Mouse (Mus musculus) ovary, postnatal 36 days (tissue): ENCODE data around the gene Cotl1.
A peak's percentile ranks its signal among the peaks of the same experiment; 100 is the strongest.

Experiments used
- DNase-seq: peaks from one replicate; pipeline ENCODE4 v3.0.0; 2022; ENCODE audit warnings: low spot score, mixed read lengths

The Cotl1 gene

GRCm38 (mm10) chr8:119838100-119838982, 2.0 kb downstream of the Cotl1 start:
- DNase-seq, result no peak

DNA sequence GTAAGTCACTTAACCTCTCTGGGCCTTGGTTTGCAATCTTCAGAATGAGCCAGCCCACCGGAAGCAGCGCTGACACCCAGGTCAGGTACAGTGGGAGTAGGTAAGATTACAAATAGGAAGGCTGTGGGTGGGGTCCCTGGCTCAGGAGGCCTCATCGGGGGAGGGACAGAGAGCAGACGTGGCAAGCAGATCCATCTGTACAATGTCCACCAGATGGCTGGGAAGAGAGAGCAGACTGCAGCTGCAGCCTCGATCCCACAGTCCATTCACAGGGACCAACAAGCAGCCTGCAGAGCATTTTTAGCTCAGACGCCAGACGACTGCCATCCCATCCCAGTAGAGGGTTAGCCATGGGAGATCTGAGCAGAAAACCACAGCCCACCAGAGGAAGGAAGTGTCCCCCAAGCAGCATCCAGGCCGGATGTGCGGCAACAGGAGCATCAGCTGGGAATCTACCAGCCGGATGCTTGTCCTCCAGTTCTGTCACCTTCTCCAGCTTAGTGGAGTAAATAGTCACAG, 2.7 kb downstream of the Cotl1 start:
- no peak for DNase-seq

DNA sequence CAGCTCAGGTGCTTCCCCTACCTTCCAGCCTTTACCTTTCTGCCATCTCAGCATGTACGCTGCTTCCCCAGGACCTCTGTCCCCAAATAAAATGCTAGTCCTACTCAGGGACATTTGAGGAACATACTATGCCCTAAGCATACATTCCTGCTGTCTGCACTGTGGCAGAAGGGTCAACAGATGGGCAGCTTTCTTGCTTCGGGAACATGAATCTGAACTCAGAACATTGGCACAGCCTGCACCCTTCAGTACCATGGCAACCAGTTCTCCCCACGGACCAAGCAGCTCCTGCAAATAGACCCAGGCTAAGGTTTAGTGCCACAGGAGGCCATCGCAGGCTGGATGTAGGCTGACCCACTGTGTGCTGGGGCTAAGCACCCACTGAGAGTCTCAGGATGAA, 3.5 kb downstream of the Cotl1 start:
- DNase-seq, result no peak

GRCm38 (mm10) chr8:119835270-119835669, 5.1 kb downstream of the Cotl1 start:
- DNase-seq, result no peak

GRCm38 (mm10) chr8:119834676-119835075, 5.7 kb downstream of the Cotl1 start:
- no peak for DNase-seq

GRCm38 (mm10) chr8:119832931-119833330, 7.4 kb downstream of the Cotl1 start:
- DNase-seq, result no peak

DNA sequence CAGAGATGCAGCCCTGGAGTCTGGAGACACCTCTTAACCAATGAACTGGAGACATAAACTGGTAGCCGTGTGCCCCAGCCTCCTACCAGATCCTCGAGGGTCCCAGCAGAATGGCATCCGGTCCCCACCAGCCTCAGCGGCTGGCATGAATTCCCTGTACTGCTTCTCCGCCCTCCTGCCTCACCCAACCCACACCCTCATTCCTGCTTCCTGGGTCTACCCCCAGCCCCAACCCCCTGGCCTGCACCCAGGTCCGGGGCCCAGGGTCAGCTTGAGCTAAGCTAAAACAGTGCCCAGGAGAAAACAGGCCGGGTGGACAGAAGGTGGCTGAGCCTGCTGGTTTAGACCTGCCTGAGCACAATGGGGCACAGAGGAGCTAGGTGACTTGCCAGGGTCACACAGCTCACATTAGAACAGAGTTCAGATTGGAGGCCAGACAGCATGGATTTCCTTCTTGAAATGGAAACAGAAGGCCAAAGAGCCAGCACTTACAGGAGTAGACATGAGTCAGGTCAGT, 8.2 kb downstream of the Cotl1 start:
- no peak for DNase-seq

GRCm38 (mm10) chr8:119831336-119831995, 8.9 kb downstream of the Cotl1 start:
- DNase-seq, result peak; percentile 70

- DNase-seq, result no peak
Observed at GRCm38 (mm10) chr8:119830589-119830988, 9.8 kb downstream of the Cotl1 start.

GRCm38 (mm10) chr8:119829870-119830580, 10.3 kb downstream of the Cotl1 start:
- DNase-seq, result no peak

DNA sequence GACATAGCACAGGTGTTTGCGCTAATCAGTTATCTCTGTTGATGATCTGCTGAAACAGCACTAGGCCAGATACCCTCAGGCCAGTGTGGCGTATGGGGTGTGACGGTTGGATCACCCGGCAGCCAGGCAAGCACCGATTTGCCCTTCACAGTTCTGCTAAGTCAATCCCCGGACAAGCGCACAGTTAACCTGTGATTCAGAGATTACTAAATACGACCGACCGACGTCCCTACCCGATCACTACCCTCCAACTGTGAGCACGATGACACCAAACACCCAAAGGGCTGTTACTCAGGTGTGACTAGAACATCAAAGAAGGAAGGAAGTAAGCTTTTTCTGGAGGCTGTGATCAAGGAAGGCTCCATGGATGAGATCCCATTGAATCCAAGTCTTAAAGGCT, 10.9 kb downstream of the Cotl1 start:
- DNase-seq, result no peak

DNA sequence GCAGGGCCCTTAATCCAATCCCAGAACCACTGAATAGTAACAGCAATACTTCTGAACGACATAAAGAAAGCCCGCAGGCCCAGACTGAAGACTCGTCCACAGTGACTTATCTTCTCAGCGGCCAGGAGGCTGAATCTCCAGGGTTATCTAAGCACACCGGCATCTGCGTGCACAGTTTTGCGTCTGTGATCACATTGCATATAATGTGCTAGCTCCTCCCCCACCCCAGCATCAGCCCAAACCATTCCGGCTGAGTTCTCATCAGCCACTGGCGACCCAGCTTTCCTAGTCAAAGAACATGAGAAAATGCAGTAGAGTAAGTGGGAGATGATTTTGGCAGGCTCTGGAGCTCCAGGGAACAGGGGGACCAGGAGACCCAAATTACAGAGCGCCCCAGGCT, 11.3 kb downstream of the Cotl1 start:
- DNase-seq, result no peak

DNA sequence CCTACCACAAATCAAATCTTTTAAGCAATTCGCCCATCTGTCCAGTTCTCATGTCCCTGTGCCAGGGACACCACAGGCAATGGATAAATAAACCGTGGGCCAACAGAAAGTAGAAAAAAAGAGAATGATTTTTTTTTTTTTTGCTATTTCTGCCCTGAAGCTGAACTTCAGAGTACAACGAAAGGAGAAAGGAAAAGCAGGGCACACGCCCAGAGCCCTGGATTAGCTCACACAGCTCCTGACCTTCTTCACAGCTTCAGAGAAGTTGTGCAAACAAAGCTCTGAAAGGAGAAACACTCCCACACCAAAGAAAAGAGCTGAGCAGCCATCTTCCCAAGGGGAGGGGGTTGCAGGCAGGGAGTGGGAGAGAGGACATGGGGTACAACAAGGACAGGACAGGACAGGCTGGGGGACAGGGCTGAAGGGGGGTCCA, 12.6 kb downstream of the Cotl1 start:
- DNase-seq, result no peak

DNA sequence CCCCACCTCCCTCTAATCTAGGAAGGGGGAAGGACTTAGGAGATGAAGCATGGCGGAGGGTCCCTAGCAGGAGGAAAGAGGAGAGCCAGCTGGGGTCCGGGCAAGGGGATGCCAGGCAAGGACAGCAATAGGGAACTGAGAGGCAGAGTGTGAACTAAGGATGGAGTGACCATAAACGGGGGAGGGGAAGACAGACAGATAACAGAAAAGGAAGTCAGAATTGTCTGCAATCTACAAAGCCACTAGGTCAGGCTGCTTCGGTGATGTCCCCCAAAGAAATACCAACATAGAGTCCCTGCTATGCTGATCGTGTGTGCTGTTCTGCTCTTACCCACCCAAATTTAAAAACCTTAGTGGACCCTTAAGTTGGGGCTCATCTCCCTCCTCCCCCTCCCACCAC, 13.4 kb downstream of the Cotl1 start:
- DNase-seq, result no peak

GRCm38 (mm10) chr8:119825950-119826730, 14.2 kb downstream of the Cotl1 start:
- DNase-seq, result no peak

GRCm38 (mm10) chr8:119824809-119825273, 15.5 kb downstream of the Cotl1 start:
- no peak for DNase-seq

DNA sequence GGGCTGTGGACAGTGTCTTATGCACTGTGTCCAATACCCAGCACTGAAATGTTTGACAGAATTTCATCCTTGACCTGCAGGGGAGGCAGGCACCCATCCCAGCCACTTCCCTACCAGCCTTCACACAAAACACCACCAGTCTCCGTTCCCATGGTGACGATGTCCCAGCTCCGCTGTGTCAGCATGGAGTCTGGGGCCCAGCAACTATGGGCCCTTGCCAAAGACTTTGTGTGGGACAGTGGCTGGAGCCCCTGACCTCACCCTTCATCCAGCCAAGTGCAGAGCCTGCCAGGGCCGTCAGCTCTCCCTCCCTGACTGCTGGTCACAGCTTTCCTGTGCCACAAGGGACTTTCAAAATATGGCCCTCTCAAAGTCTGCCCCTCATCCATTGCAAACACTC, 16.2 kb downstream of the Cotl1 start:
- DNase-seq, result no peak

DNA sequence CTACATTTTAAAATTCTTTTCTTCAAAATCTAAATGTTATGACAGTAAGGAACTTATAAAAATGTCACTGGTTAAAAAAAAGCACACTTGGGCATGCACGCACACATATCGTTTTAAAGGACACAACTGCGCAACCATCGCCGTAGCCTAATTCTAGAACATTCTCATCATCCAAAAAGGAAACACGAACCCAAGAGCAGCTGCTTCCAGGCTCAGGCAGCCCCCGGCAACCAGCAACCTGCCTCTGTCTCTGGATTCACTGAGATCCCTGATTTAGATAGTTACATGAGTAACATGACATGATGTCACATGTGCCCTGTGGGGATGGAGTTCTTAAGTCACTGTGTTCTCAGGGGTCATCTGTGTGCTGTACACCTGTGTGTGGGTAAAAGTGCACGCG, 17.1 kb downstream of the Cotl1 start:
- no peak for DNase-seq

DNA sequence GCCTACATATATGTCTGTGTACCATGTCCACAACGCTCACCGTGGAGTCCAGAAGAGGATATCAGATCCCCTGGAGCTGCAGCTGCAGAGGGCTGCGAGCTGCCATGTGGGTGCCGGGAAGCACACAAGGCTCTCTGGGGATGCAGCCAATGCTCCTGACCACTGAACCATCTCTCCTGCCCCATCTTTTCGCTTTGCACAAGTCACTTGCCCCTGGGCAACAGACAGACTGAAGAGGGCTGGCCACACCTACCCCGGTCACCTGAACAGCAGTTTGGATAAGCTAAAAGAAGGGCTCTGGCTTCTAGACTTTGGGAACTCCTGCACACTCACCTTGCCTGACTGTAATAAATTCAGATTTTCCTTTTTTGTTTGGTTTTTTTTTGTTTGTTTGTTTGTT, 18.7 kb downstream of the Cotl1 start:
- no peak for DNase-seq

DNA sequence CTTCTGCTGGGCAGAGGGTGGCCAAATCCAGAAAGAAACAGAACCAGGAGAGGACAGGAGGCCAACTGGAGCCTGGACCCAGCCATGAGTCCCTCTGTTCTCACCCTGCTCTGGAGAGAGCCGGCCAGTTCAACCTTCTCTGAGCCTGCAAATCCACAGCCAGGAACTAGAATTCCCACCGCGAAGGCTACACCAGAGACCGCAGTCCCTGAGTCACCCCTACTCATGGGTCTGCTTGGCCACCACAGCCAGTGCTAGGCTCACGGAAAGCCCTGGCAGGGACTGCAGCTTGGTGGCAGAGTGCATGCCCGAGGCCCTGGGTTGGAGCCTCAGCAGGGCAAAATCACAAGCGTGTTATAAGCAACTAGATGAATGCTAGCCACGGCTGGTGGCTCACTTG, 20.4 kb downstream of the Cotl1 start:
- DNase-seq, result no peak

- DNase-seq, result no peak
Observed at GRCm38 (mm10) chr8:119819316-119819715, 21.0 kb downstream of the Cotl1 start.
